Mouse (Mus musculus): ENCODE measurements around the gene Jarid2.

Gene Jarid2

DNA sequence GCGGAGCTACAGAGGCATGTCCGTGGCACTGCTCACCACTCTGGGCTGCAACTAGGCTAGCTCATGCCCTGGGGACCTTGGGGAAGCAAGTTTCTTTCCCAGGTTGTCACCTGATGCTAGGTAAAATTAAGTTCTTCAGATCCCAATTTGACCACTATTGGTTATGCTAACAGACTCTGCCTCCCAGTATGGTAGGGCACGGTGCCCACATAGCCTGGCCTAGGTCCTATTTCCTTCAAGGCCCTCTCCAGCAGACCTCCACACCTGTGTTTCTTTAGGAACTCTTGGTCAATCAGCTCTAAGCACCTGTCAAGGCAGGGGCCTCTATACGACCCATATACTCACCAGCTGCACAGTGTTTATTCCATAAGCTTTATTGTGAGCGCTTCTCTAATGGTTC, 192.4 kb downstream of the Jarid2 start:
- no peak for DNase-seq

GRCm38 (mm10) chr13:44924042-44924441, 194.8 kb downstream of the Jarid2 start:
- DNase-seq: no peak

- no peak for DNase-seq
These were observed 195.9 kb downstream of the Jarid2 start for GRCm38 (mm10) chr13:44925173-44925572.

- no peak for DNase-seq
These were observed 197.0 kb downstream of the Jarid2 start for GRCm38 (mm10) chr13:44926311-44926710.

DNA sequence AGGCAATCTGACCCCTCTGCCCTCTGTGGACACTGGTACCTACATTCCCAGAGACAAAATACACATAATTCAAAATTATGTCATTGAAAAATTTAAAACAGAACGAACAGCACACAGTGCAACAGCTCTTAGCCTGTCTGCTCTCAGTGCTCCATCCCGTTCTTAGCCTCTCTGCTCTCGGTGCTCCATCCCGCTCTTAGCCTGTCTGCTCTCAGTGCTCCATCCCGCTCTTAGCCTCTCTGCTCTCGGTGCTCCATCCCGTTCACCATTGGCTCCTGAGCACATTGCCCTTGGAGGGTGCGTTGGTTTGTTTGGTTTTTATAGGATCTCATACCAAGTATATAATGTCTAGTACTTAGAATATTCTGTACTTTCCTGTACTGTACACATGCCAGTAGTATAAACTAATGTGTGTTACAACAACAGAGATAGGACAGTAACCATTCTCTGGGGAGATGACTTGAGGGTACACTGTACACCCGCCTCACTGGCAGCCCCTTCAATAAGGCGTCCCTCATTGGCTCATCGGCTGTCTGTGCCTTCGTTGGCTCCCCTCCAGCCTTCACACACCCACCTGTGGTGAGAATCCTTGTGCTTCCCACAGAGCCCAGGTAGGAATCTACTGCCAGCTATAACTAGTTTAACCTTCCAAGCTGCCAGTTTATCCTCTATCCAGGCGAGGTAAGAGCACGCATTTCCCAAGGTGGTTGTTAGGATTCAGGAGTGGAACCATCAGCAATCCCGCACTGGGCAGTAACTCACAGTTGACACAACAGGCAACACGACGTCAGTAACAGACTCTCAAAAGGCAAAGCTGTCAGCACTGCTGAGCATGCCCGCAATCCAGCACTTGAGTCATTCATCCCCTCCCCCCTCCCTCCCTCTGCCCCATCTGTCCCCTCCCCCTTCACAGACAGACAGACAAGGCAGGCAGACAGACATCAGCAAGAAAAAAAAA, 203.3 kb downstream of the Jarid2 start:
- no peak for DNase-seq

- DNase-seq: no peak
These were observed 204.3 kb downstream of the Jarid2 start for GRCm38 (mm10) chr13:44933575-44933974.

DNA sequence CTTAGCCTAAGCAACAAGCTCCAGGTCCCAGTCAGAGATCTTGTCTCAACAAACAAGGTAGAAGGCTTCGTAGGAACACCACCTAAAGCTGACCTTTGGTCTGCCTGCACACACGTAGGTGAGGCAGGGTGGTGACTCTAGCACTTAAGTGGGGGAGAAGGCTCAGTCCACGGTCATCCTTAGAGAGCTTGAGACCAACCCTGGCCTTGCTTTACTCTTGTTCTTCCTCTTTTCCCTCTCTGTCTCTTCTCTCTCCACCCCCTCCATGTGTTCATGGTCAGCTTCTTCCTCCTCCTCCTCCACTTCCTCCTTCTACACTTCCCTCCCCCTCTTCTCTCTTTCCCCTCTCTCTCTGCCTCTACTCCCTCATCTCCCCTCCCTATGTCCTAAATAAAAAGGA, 208.4 kb downstream of the Jarid2 start:
- no peak for DNase-seq

DNA sequence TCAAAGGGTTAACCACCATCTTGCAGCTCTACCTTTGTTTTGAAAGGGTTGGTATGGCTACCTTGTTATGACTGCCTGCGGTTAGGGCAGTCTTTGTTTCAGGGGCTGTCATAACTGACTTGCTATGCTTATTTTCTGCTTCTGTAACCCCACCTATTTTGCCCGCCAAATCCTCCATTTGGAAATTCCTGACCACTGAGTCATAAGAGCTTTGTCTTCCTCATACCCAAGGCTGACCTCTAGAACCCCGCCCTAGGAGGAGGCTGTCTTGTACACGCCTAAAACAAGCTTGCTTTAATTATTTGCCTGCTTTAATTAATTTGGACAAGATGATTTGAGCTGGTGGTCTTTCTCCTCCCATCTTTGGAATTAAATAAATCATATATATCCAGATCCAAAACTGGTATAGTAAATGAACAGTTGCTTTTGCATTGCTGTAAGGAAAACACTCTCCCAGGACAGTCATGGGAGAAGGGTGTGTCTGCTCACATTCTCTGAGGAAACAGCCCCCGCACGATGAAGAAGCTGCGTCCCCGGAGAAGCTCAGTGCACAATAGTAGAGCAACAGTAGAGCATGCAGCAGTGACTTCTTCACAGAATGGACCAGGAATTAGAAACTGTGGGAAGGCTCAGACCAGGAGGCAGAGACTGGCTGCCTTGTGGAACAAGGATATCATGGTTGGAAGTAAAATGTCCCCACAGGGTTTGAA, 210.2 kb downstream of the Jarid2 start:
- peak; percentile 72 for DNase-seq

GRCm38 (mm10) chr13:44943618-44944017, 214.3 kb downstream of the Jarid2 start:
- no peak for DNase-seq

DNA sequence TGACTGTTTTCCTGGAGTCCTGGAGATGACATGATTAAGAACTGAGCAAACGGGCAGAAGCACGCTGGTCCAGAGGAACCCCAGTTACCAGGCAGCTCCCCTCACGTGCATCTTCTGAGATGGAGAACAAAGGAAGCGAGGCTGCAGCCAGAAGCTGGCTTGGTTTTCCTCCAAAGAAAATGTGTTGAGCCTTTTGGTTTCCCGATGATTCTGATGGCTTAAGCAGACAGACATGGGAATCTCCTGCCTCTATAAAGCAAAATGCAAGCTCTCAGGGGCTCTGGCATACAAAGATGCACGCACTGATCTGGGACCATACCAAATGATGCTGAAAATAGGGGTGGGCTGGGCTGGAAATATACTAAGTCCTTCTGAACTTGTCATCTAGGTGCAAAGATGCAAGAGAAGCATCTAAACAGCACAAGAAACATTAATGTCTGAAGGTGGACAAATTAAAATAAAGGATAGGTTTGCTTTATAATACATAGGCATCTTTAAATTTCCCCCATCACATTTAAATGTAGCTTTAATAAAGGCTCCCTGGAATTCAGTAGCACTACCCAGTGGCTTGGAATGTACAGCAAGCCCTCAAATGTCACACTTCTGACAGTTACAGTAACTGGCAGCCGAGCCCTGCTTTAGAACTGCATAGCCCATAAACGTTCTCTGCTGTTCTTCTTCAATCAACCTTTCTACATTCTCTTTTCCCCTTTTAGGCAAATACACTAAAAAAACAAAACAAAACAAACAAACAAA, 217.8 kb downstream of the Jarid2 start:
- DNase-seq: no peak

DNA sequence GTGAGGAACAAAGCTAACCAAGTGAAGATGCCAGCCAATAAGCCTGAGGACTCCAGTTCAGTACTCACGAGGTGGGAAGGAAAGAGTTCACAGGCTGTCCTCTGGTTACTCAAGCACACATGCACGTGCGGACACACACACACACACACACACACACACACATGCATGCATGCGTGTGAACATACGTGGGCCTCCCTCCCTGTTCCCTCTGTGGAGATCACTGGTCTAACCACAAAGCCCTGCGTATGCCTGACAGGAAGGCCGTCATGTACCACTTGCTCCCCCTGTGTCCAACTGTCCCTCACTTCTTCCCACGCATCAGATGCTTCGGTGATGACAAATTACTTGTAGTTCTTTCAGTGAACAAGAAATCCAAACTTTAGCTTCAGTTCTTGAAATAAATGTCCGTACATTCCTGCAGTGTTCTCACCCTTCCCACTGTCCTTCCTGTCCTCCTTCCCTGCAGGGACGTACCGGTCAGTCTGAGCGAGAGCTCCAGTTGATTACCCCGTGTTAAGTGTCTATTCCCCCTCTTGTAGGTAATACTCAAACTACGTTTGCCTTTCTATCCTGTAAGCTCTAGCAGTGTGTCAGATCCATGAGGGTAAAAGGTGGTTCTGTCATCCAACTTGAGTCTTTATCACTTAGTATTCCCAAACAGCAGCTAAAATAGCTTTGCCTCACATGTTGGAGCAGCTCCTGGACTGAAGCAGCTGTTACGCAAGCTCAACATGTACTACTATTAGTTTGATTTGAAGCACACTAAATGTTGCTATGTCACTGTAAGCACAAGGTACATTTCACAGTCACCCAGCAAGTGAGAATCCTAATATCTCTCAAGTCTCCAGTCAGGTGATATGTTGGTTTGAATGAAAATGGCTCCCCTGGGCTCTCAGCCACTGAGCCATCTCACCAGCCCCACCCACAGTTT, 219.3 kb downstream of the Jarid2 start:
- peak; percentile 44 for DNase-seq

DNA sequence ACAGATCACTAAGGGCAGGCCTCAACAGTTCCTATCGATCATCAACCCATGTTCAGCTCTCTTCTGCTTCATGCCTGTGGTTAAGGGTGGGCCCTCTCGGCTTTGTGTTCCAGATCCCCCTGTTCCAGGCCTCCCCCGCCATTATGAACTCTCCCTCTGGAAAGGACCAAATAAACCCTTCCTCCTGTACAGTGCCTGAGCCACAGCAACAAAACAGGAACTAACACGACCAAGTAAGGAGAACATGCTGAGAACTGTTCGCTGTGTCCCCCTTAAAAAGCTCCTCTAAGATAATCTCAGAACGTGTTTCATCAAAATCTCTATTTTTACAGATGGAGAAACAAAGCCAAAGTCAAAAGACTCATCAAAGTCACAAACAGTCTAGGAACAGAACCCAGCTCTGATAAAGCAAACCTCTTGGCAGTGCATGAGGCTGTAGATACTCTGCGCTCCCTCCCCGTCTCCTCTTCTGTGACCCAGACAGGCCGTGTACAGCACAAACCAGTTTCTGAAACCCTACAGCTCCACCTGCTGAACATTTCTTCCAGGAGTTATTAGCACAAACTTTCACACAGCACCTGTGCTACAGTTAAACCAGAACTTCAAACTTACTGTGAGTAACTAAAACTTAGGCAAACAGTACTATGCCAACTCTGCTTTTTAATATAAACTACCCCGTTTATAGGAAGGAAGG, 223.3 kb downstream of the Jarid2 start:
- peak; percentile 74 for DNase-seq

- DNase-seq: no peak
These were observed 224.4 kb downstream of the Jarid2 start for GRCm38 (mm10) chr13:44953546-44954231.

- no peak for DNase-seq
These were observed 224.9 kb downstream of the Jarid2 start for GRCm38 (mm10) chr13:44954232-44954568.

DNA sequence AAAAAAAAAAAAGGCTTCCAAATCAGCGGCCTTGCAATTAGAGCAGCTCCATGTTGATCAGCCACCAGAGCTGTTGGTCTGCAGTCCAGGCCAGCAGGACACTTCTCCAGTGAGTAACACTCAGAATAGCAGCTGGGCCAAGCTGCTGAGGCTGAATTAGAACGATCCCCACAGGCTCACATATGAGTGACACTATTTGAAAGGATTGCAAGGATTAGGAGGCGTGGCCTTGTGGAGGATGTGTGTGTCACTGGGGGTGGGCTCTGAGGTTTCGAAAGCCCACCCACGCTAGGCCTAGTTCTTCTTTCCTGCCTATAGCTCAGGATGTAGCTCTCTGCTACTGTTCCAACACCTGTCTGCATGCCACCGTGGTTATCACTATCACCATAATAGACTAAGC, 226.5 kb downstream of the Jarid2 start:
- no peak for DNase-seq

- DNase-seq: no peak
These were observed 227.8 kb downstream of the Jarid2 start for GRCm38 (mm10) chr13:44957049-44957448.

DNA sequence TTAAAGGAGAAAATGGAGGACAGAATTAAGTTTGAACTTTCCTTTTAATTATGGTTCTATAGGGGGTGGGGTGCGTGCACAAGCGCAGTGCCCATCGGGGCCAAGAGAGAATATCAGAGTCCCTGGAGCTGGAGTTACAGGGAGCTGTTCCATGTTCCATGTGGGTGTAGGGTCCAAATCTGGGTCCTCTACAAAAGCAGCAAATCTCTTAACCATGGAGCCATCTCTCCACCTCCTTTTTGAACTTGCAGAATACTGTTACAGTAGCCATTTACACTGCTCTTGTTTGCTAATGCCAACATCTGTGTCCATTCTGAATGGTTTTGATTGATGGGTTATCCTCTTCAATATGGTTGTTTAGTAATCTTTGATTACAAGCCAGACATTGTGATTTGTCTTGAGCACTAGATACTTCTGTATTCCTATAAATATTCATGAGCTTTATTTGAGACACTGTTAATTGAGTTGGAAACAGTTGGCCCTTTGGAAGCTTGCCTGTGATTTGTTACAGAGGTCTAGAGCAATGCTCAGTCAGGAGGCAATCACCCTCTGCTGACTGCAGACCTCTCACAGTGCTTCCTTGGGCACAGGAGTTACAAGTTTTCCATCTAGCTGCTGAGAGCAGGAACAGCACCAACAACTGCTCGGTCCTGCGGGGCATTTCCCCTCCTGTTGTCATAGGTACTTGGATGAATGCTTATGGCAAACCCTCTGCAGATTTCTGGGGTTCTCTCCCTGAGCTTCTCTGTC, 231.4 kb downstream of the Jarid2 start:
- no peak for DNase-seq

All from lung, postnatal 36 days (tissue).